Mouse (Mus musculus): ENCODE data around the gene Cdk5r2. TPM values are rescaled to one million over a fixed set of nuclear protein-coding genes. Genes with fewer than 3 reads are reported as not detected.

Gene Cdk5r2
- polyA plus RNA-seq (2014; fragmentation: Illumina TruSeq; extraction: RNeasy Lipid Tissue Mini Kit (QIAGEN cat#74804); ENCODE audit: low read depth, low replicate concordance): not detected

GRCm38 (mm10) chr1:74854306-74855056 is at the start of gene Cdk5r2:
TSS of gene Cdk5r2 (plus strand) at chr1:74854934.

GRCm38 (mm10) chr1:74885369-74886042 is 30.8 kb downstream of the Cdk5r2 start, which contains the start of gene Fev:
TSS of gene Fev (minus strand) at chr1:74885419.

GRCm38 (mm10) chr1:74893134-74893855 is 38.6 kb downstream of the Cdk5r2 start, which contains the start of gene Cryba2:
TSS of gene Cryba2 (minus strand) at chr1:74893143.

Other genes with a start within 250 kb of the Cdk5r2 start
- gene Ttll4, start 193.2 kb upstream of the Cdk5r2 start, polyA plus RNA-seq (2014; fragmentation: Illumina TruSeq; extraction: RNeasy Lipid Tissue Mini Kit (QIAGEN cat#74804); ENCODE audit: low read depth, low replicate concordance): 22.1 TPM
- gene Cyp27a1, start 141.4 kb upstream of the Cdk5r2 start, polyA plus RNA-seq (2014; fragmentation: Illumina TruSeq; extraction: RNeasy Lipid Tissue Mini Kit (QIAGEN cat#74804); ENCODE audit: low read depth, low replicate concordance): 7.9 TPM
- gene Prkag3, start 105.7 kb upstream of the Cdk5r2 start, polyA plus RNA-seq (2014; fragmentation: Illumina TruSeq; extraction: RNeasy Lipid Tissue Mini Kit (QIAGEN cat#74804); ENCODE audit: low read depth, low replicate concordance): 1.2 TPM
- not detected for gene Wnt6, start 83.0 kb upstream of the Cdk5r2 start, polyA plus RNA-seq (2014; fragmentation: Illumina TruSeq; extraction: RNeasy Lipid Tissue Mini Kit (QIAGEN cat#74804); ENCODE audit: low read depth, low replicate concordance)
- not detected for gene Wnt10a, start 63.4 kb upstream of the Cdk5r2 start, polyA plus RNA-seq (2014; fragmentation: Illumina TruSeq; extraction: RNeasy Lipid Tissue Mini Kit (QIAGEN cat#74804); ENCODE audit: low read depth, low replicate concordance)
- not detected for gene Fev, start 30.5 kb downstream of the Cdk5r2 start, polyA plus RNA-seq (2014; fragmentation: Illumina TruSeq; extraction: RNeasy Lipid Tissue Mini Kit (QIAGEN cat#74804); ENCODE audit: low read depth, low replicate concordance)
- gene Cryba2, start 38.2 kb downstream of the Cdk5r2 start, polyA plus RNA-seq (2014; fragmentation: Illumina TruSeq; extraction: RNeasy Lipid Tissue Mini Kit (QIAGEN cat#74804); ENCODE audit: low read depth, low replicate concordance): not detected
- 0.28 TPM for gene Cfap65, start 80.7 kb downstream of the Cdk5r2 start, polyA plus RNA-seq (2014; fragmentation: Illumina TruSeq; extraction: RNeasy Lipid Tissue Mini Kit (QIAGEN cat#74804); ENCODE audit: low read depth, low replicate concordance)
- 0.44 TPM for gene Ihh, start 96.7 kb downstream of the Cdk5r2 start, polyA plus RNA-seq (2014; fragmentation: Illumina TruSeq; extraction: RNeasy Lipid Tissue Mini Kit (QIAGEN cat#74804); ENCODE audit: low read depth, low replicate concordance)